Mouse (Mus musculus): ENCODE measurements around the gene Trim72. TPM values are rescaled to one million over a fixed set of nuclear protein-coding genes. Genes with fewer than 3 reads are reported as not detected.
"Not testable (repeated sequence)": the region's sequence is repeated elsewhere in the genome, so short reads cannot be mapped to it uniquely, and the experiment has no call there.

Gene Trim72
- total RNA-seq, 2 experiments from 2014 or later = 1.0 to 1.1 TPM

DNA sequence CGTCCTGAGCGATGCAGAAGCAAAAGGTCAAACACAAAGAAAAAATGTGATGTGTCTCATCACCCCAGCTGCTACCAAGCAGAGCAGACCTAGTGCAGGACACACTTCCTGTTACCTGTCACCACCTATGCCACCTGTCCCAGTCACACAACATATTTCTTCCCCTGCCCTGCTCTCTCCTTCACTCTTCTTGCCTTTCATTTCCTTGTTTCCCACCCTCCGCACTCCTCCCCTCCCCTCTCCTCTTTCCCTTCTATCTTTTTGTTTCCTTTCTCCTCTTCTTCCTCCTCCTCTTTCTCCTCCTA is 29.2 kb downstream of the Trim72 start:
- no peak for DNase-seq (ENCODE audit: extremely low spot score in 1 of 2, low spot score in 2 of 2)
- Histone ChIP-seq H3K4me3 (no peak overlapping the region), H3K27ac (no peak overlapping the region)
- intact Hi-C loops (cut with DNase I) = no loop called here
- TF ChIP-seq CTCF (IDR thresholded peaks at IDR 0.05) = no peak

DNA sequence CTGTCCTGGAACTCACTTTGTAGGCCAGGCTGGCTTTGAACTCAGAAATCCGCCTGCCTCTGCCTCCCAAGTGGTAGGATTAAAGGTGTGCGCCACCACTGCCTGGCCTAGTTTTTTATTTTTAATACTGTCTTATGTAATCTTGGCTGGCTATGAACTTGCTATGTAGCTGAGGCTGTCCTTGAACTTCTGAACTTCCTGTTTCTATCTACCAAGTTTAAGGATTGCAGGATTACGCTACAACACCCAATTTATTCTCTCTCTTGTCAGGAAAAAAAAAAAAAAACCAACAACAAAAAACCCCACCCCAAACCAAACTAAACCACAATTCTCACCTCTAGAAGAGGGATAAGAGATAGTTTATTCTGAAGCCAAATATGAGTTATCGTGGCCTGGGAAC is 29.9 kb downstream of the Trim72 start:
- no peak for DNase-seq (ENCODE audit: extremely low spot score in 1 of 2, low spot score in 2 of 2)
- no peak overlapping the region for H3K4me3 ChIP-seq
- intact Hi-C loops (cut with DNase I) = no loop called here
- H3K27ac ChIP-seq = no peak overlapping the region
- no peak for TF ChIP-seq CTCF (IDR thresholded peaks at IDR 0.05)

DNA sequence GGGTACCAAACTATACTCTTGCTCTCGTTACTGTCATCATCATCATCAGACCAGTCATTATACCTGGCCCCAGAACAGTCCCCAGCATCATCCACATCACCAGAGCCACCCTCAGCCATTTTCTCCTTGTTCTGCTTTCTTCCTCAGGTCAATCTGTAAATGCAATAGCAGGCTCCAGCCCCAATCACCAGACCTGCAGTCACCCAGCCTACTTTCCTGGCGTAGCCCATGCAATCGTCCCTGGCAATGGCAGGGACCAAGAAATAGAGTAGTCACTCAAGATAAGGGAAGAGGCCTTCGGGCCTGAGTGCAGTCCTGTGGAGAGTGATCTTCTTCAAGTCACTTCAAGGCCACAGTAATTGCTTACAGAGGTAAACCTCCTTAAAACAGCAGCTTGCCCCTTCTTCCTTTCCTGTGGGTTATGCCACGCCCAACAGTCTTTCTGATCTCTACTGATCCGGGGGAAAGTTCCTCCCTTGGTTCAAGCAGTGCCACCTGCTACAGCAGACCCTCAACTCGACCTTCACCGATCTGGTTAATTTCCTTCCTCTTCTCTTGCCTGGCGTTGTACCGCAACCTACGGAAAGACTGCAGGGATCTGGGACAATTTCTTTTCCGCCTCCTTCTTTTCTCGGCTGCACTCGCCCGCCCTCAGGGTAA is 38.5 kb downstream of the Trim72 start:
- H3K27ac ChIP-seq; H3K4me3 ChIP-seq; intact Hi-C loops (cut with DNase I); DNase-seq (ENCODE audit: extremely low spot score in 1 of 2, low spot score in 2 of 2): not testable (repeated sequence)

DNA sequence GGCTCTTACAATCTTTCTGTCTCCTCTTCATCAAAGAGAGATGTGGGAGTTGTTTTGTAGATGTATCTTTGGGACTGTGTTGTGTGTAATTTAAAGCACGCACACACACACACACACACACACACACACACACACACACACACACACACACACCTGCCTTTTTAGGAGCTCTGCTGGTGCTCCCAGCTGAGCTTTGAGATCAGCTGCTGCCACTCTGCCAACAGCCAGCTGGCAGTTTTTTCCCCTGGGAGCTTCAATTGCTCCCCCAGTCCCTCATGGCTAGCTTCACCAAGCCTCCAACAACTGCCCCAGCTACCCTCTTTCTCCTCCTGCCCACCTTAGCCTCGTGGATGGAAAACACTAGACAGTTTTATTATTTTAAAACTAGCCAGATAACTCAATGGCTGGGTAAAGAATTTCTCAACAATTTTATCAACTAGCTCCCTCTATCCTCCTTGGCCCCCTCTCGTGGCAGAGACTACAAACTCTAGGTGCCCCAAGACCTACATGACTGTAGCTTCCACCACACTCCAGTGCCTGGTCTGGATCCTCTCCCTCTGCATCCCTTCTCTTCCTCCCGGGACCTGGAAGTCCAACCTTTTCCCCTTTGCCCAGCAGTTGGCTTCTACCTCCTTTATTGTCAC is 40.5 kb downstream of the Trim72 start:
- no peak; the same call in 1 of the 2 replicates for TF ChIP-seq CTCF (IDR thresholded peaks at IDR 0.05)
- Histone ChIP-seq H3K4me3 (no peak overlapping the region), H3K27ac (no peak overlapping the region)
- DNase-seq (ENCODE audit: extremely low spot score in 1 of 2, low spot score in 2 of 2) = no peak
- intact Hi-C loops (cut with DNase I) = no loop called here

DNA sequence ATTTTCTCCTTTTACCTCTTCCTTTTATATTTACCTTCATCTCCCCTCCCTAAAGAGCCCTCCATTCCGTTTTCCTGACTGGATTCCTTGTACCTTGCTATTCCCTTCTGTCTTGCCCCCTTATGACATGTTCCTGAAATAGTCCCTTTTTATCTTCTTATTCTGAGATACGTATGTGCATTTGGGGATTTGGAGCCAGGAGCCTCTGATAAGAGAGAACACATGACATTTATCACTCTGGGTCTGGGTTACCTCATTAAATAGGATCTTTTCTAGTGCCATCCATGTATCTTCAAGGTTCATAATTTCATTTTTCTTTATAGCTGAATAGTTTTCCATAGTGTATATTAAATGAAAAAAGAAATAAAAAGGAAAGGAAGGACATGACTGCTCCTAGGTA is 41.9 kb downstream of the Trim72 start:
- no peak for TF ChIP-seq CTCF (IDR thresholded peaks at IDR 0.05)
- Histone ChIP-seq H3K4me3 (no peak overlapping the region), H3K27ac (no peak overlapping the region)
- intact Hi-C loops (cut with DNase I) = no loop called here
- no peak for DNase-seq (ENCODE audit: extremely low spot score in 1 of 2, low spot score in 2 of 2)

DNA sequence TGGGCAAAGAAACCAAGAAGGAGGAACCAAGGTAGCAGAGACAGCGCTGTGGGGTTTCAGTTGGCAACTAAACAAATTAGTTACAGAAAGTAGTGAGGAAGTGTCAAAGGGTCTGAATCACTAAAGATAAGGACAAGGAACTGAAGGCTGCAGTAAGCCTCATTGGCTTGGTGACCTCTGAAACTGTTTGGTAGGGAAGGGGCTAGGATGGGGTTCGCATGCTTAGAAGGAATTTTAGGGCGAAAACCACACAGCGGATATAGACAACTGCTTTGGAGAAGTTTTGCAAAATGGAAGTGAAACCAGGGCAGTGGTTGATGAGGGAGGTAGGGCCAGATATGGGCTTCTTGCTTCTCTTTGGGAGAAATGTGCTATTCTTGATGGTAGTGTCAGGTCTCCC is 45.1 kb downstream of the Trim72 start:
- intact Hi-C loops (cut with DNase I) = no loop called here
- Histone ChIP-seq H3K4me3 (no peak overlapping the region), H3K27ac (no peak overlapping the region)
- DNase-seq (ENCODE audit: extremely low spot score in 1 of 2, low spot score in 2 of 2) = no peak
- TF ChIP-seq CTCF (IDR thresholded peaks at IDR 0.05) = no peak

DNA sequence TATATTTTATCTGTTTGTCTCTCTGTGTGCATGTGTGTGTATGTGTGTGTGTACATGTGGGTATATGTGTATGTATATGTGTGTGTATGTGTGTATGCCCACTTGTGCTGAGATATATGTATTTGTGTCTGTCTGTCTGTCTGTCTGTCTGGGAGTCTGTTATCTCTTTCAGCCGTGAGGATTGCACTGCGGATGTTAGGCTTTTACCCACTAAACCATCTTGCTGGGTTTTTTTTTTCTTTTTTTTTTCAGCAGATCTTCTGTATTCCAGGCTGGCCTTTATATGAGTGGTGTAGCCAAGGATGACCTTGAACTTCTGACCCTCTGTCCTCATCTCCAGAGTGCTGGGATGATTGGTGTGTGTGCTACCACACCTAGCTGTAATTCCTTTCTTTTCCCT is 45.5 kb downstream of the Trim72 start:
- DNase-seq (ENCODE audit: extremely low spot score in 1 of 2, low spot score in 2 of 2) = no peak
- intact Hi-C loops (cut with DNase I) = no loop called here
- Histone ChIP-seq H3K4me3 (no peak overlapping the region), H3K27ac (no peak overlapping the region)
- no peak for TF ChIP-seq CTCF (IDR thresholded peaks at IDR 0.05)

DNA sequence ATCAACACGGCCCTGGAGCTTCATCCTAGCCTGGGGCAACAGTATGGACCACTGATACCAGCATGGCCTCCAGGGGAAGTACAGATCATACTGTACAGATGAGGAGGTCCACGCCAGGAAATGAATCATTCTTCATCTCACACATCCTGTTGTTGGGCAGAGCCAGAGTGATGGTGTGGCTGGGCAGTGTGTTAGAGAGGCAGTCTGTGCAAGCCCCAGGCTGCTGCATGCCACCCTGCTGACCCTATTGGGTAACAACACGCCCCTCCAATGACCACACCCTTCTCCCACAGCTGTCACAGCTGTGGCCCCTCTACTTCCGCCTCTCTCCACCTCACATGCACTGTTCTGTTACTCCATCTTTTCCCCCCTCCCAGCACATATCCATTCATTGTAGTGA is 47.0 kb downstream of the Trim72 start:
- no peak for TF ChIP-seq CTCF (IDR thresholded peaks at IDR 0.05)
- H3K27ac ChIP-seq = no peak overlapping the region
- no peak overlapping the region for H3K4me3 ChIP-seq
- no peak for DNase-seq (ENCODE audit: extremely low spot score in 1 of 2, low spot score in 2 of 2)
- intact Hi-C loops (cut with DNase I) = no loop called here

DNA sequence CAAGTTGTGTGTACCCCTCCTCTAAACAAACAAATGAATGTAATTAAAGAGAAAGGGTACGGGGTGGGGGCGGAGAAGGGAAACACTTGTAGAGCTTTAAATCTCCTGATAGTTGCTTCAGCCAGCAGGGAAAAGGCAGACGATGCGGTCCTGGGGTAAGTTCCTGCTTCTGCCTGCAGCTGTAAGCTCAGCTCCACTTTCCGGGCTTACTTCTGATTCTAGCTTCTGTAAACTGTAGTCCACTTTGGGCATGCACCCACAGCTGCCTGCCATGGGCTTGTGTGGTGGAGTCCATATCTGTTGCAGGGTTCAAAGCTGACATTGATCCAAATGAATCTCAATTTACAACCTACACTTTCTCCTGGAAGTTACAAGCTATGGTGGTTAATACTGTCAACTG is 49.3 kb downstream of the Trim72 start:
- Histone ChIP-seq H3K27ac (no peak overlapping the region), H3K4me3 (no peak overlapping the region)
- intact Hi-C loops (cut with DNase I) = no loop called here
- TF ChIP-seq CTCF (IDR thresholded peaks at IDR 0.05) = no peak
- DNase-seq (ENCODE audit: extremely low spot score in 1 of 2, low spot score in 2 of 2) = no peak

DNA sequence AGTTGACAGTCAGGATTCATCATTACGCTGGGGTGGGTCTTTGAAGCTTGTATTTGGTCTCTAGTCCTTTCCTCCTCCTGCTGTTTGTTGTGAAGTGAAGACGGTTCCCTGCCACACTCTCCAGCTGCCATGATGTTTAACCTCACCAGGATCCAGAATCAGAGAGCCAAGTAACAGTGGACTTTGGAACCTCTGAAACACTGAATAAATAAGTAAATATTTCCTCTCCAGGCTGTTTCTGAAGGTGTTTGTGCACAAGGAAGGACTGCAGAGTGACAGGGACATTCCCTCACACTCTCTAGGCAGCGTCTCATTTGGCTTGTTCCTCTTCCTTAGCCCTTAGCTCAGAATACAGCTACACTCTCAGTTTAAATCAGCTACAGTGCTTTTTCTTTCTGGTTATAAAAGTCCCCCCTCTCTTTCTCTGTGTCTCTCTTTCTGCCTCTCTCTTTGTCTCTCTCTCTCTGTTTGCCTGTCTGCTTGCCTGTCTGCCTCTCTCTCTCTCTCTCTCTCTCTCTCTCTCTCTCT is 53.2 kb downstream of the Trim72 start:
- DNase-seq (ENCODE audit: extremely low spot score in 1 of 2, low spot score in 2 of 2) = no peak
- no peak overlapping the region for H3K4me3 ChIP-seq
- TF ChIP-seq CTCF (IDR thresholded peaks at IDR 0.05) = no peak
- no peak overlapping the region for H3K27ac ChIP-seq
- intact Hi-C loops (cut with DNase I) = no loop called here

DNA sequence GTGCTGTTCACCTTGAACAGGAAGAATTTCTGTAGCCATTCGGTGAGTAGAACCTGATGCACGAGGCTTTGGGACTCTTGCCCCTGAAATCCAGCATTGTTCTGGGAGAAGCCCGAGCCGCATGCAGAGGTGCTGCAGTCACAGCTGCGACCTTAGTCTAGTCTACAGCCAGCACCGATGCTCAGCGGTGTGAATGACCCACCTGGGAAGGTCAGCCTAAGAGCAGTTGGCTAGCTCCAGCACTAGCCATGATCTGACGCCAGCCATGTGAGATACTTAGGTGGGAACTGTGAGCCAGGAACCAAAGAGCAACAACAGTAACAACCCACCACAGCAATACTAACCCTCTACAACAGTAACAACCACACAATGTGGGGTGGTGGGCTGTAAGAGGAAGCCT is 54.1 kb downstream of the Trim72 start:
- Histone ChIP-seq H3K4me3 (no peak overlapping the region), H3K27ac (no peak overlapping the region)
- no peak for TF ChIP-seq CTCF (IDR thresholded peaks at IDR 0.05)
- DNase-seq (ENCODE audit: extremely low spot score in 1 of 2, low spot score in 2 of 2) = no peak
- intact Hi-C loops (cut with DNase I) = no loop called here

DNA sequence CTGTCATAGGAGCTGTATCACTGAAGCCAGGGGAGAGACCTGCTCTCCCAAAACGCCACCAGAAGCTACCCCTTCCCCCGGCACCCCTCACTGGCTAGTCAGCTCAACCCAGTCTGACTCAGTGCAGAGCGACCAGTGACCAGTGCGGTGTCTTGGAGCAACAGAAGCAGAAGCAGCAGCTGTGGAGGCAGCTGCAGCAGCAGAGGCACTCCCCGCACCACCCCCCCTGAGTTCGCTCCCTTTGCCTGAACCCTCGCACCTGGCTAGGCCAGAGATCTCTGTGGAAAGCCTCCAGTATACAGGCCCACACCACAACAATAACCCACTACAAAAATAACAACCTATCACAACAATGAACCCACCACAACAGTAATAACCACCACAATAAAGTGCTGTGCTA is 54.8 kb downstream of the Trim72 start:
- Histone ChIP-seq H3K4me3 (no peak overlapping the region), H3K27ac (no peak overlapping the region)
- intact Hi-C loops (cut with DNase I) = no loop called here
- no peak for TF ChIP-seq CTCF (IDR thresholded peaks at IDR 0.05)
- no peak for DNase-seq (ENCODE audit: extremely low spot score in 1 of 2, low spot score in 2 of 2)

DNA sequence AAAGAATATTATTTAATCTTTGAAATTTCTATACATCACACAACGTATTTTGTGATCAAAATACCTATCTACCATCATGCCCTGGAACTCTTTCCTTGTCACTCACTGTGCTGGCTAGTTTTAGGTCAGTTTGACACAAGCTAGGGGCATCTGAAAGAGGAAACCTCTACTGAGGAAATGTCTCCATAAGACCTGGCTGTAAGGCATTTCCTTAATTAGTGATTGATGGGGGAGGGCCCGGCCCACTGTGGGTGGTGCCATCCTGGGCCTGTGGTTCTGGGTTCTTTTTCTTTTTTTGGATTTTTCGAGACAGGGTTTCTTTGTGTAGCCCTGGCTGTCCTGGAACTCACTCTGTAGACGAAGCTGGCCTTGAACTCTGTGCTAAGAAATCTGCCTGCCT is 55.3 kb downstream of the Trim72 start:
- no peak overlapping the region for H3K4me3 ChIP-seq
- intact Hi-C loops (cut with DNase I) = no loop called here
- TF ChIP-seq CTCF (IDR thresholded peaks at IDR 0.05) = no peak
- no peak overlapping the region for H3K27ac ChIP-seq
- DNase-seq (ENCODE audit: extremely low spot score in 1 of 2, low spot score in 2 of 2) = no peak

Other genes with a start within 250 kb of the Trim72 start
- 10 to 100 TPM; 19.8 to 21.8 TPM for gene Orai3, start 234.1 kb upstream of the Trim72 start, total RNA-seq (2021)
- gene Setd1a, start 227.3 kb upstream of the Trim72 start, total RNA-seq (2021) = 10 to 100 TPM; 48.8 to 55.2 TPM
- gene Gm49388, start 218.3 kb upstream of the Trim72 start, total RNA-seq (2021) = 1 to 10 TPM; 4.2 to 4.3 TPM
- gene Hsd3b7, start 203.3 kb upstream of the Trim72 start, total RNA-seq (2021) = 1 to 10 TPM; 4.2 to 4.5 TPM
- 10 to 100 TPM; 85.7 to 98.9 TPM for gene Stx4a, start 179.7 kb upstream of the Trim72 start, total RNA-seq (2021)
- 100 to 1,000 TPM; 449 to 456 TPM for gene Stx1b, start 179.4 kb upstream of the Trim72 start, total RNA-seq (2021)
- 10 to 100 TPM; 34.2 to 34.6 TPM for gene Zfp646, start 127.7 kb upstream of the Trim72 start, total RNA-seq (2021)
- 10 to 100 TPM; 23.3 to 24.1 TPM for gene Zfp668, start 127.1 kb upstream of the Trim72 start, total RNA-seq (2021)
- 1 to 10 TPM; 2.1 to 2.8 TPM for gene Prss53, start 113.0 kb upstream of the Trim72 start, total RNA-seq (2021)
- not detected for gene Gm21974, start 108.5 kb upstream of the Trim72 start, total RNA-seq (2021)
- 10 to 100 TPM; 22.0 to 23.4 TPM for gene Vkorc1, start 108.3 kb upstream of the Trim72 start, total RNA-seq (2021)
- gene Bckdk, start 99.9 kb upstream of the Trim72 start, total RNA-seq (2021) = 10 to 100 TPM; 38.5 to 39.9 TPM
- 10 to 100 TPM; 34.7 to 35.4 TPM for gene Kat8, start 91.4 kb upstream of the Trim72 start, total RNA-seq (2021)
- gene Prss8, start 73.8 kb upstream of the Trim72 start, total RNA-seq (2021) = under 1 TPM; 0.26 to 0.38 TPM
- 1 to 10 TPM; 8.5 to 9.8 TPM for gene Prss36, start 57.2 kb upstream of the Trim72 start, total RNA-seq (2021)
- 100 to 1,000 TPM; 299 to 305 TPM for gene Fus, start 36.5 kb upstream of the Trim72 start, total RNA-seq (2021)
- 1 to 10 TPM; 1.5 to 3.7 TPM for gene Pycard, start 10.1 kb upstream of the Trim72 start, total RNA-seq (2021)
- gene Itgam, start 58.7 kb downstream of the Trim72 start, total RNA-seq (2021) = 10 to 100 TPM in 1 of 2 experiments, 1 to 10 TPM in 1; 9.2 to 10.9 TPM
- gene Gm49368, start 58.7 kb downstream of the Trim72 start, total RNA-seq (2021) = not detected
- under 1 TPM in 1 of 2 experiments, not detected in 1; 0.07 TPM for gene Itgax, start 125.6 kb downstream of the Trim72 start, total RNA-seq (2021)
- gene Itgad, start 150.4 kb downstream of the Trim72 start, total RNA-seq (2021) = not detected
- 1 to 10 TPM; 7.5 to 9.8 TPM for gene Cox6a2, start 202.4 kb downstream of the Trim72 start, total RNA-seq (2021)
- 10 to 100 TPM; 12.3 to 13.6 TPM for gene Armc5, start 233.4 kb downstream of the Trim72 start, total RNA-seq (2021)
- 1 to 10 TPM; 3.3 to 4.2 TPM for gene 9130023H24Rik, start 234.1 kb downstream of the Trim72 start, total RNA-seq (2021)
- 10 to 100 TPM; 18.9 to 22.2 TPM for gene Tgfb1i1, start 242.9 kb downstream of the Trim72 start, total RNA-seq (2021)

Data from left cerebral cortex, adult 2 months (tissue).